In the genomic region with DNA sequence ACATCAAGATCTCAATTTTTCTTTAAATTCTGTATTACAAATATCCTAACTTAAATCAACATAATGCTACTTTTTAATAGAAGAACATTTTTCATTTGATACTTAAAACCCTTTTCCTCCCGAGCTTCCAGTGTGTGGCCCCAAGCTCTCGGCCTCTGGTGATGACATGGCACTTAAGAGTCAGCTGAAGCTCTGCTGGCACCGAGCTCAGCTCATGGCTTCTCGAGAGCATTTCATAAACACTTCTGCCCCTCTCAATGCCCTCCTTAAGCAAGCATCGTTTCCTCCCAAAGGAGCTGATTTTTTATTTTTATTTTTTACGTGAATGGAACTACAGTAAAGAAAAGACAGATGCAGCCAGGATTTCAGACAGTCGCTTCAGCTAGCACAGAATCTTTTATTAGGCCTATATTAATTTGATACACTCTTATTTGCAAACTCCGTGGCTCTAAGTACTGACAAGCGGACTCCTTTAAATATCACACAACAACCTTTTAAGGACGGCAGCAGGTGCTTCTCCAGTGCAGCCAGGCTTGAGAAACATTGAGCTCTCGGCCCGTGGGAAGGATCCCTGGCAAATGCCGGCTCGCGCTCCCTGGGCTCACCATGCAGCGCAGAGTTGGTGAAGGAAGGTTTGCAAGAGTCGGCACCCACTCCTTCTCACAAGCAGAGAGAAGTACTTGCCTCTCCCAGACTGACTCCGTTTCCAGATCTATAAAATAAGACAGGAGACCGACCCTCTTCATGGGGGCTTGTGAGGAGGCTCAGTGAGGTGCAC, we compare ENCODE assay signal across 22 mouse cellular contexts.
DNase-seq lines count a peak whose midpoint lies in the region; ATAC-seq lines count a peak whose summit lies in the region.
"Had no signal": no experiment of that assay in that cellular context is flagged by ENCODE, and none has a peak within 500 bp of the region (broad histone marks: within the 10 kb centered on the region; RNA-seq: fewer than 3 reads in every experiment).

No protein-coding gene starts in this region.

- 80% methylated on average over 19 of the region's 19 CpGs for WGBS in embryonic facial prominence, embryonic 14.5 days
- 88% methylated on average over 19 of the region's 19 CpGs for WGBS in embryonic facial prominence, embryonic 10.5 days
- 55% methylated on average over 19 of the region's 19 CpGs for WGBS in heart, embryonic 12.5 days
- WGBS in liver, embryonic 11.5 days, result 84% methylated on average over 19 of the region's 19 CpGs

- no peak overlapping the region for H3K9ac ChIP-seq in embryonic facial prominence, embryonic 14.5 days (ENCODE audit: low read depth, low read length)
- no peak overlapping the region for H3K9ac ChIP-seq in heart, embryonic 12.5 days
- H3K9ac ChIP-seq in liver, embryonic 11.5 days (ENCODE audit: low read depth, low read length), result no peak overlapping the region
- H3K9ac ChIP-seq: forebrain, embryonic 12.5 days; hindbrain, embryonic 15.5 days; intestine, embryonic 15.5 days; limb, embryonic 13.5 days; liver, embryonic 14.5 days had no signal

- intact Hi-C loops in left cerebral cortex, postnatal 36 days (cut with DNase I), result no loop called here

- peak; percentile 23 for DNase-seq in embryonic facial prominence, embryonic 14.5 days (ENCODE audit: low spot score)
- DNase-seq in embryonic facial prominence, embryonic 10.5 days (ENCODE audit: low spot score), result no peak
- DNase-seq in heart, adult 18-20 months, result no peak
- DNase-seq in left cerebral cortex, postnatal 36 days (ENCODE audit: low spot score in 2 of 2), result peak; percentile 14 to 33
- DNase-seq in left cerebral cortex, adult 11 months (ENCODE audit: low spot score), result no peak
- peak; percentile 48 for DNase-seq in lung, postnatal 36 days
- no peak for DNase-seq in liver, embryonic 11.5 days (ENCODE audit: low spot score)
- DNase-seq: adrenal gland, adult 2 months; heart, postnatal 36 days; kidney, postnatal 36 days; layer of hippocampus, adult 9-11 months; retina, postnatal 1 day; spleen, adult 18-20 months; thymus, postnatal 36 days had no signal

- H3K27me3 ChIP-seq in embryonic facial prominence, embryonic 14.5 days (replicated peaks; ENCODE audit: control insufficient read depth, insufficient read depth, low read length), result no peaks in the 10 kb centered on the region
- H3K27me3 ChIP-seq in embryonic facial prominence, embryonic 10.5 days (replicated peaks; ENCODE audit: low read depth, poor library complexity, severe bottlenecking), result no peaks in the 10 kb centered on the region
- H3K27me3 ChIP-seq in heart, embryonic 12.5 days (replicated peaks), result peaks cover 6% of the 10 kb centered on the region; the same call in 1 of the 2 replicates
- H3K27me3 ChIP-seq in liver, embryonic 11.5 days (replicated peaks; ENCODE audit: control insufficient read depth, insufficient read depth, low read length), result no peaks in the 10 kb centered on the region
- H3K27me3 ChIP-seq: forebrain, embryonic 12.5 days; hindbrain, embryonic 15.5 days; intestine, embryonic 15.5 days had no signal

- no peak overlapping the region for H3K27ac ChIP-seq in embryonic facial prominence, embryonic 14.5 days (replicated peaks; ENCODE audit: low read depth, low read length)
- H3K27ac ChIP-seq in embryonic facial prominence, embryonic 10.5 days (replicated peaks), result no peak overlapping the region
- H3K27ac ChIP-seq in heart, embryonic 12.5 days (ENCODE audit: poor library complexity, severe bottlenecking), result no peak overlapping the region
- no peak overlapping the region for H3K27ac ChIP-seq in liver, embryonic 11.5 days (ENCODE audit: low read depth, low read length)
- H3K27ac ChIP-seq: forebrain, embryonic 12.5 days; hindbrain, embryonic 15.5 days; intestine, embryonic 15.5 days; limb, embryonic 13.5 days; liver, embryonic 14.5 days; macrophage; midbrain, embryonic 10.5 days had no signal

- ATAC-seq in embryonic facial prominence, embryonic 14.5 days (ENCODE audit: low read depth), result no peak
- no peak for ATAC-seq in heart, embryonic 12.5 days (ENCODE audit: insufficient number of reproducible peaks, low FRiP score)
- no peak for ATAC-seq in liver, embryonic 11.5 days (replicated peaks; ENCODE audit: low FRiP score)
- ATAC-seq: intestine, embryonic 15.5 days had no signal

- H3K4me3 ChIP-seq in embryonic facial prominence, embryonic 14.5 days (ENCODE audit: low read depth, low read length), result no peak overlapping the region
- no peak overlapping the region for H3K4me3 ChIP-seq in embryonic facial prominence, embryonic 10.5 days
- H3K4me3 ChIP-seq in heart, embryonic 12.5 days, result no peak overlapping the region
- H3K4me3 ChIP-seq in liver, embryonic 11.5 days (ENCODE audit: low read depth, low read length), result no peak overlapping the region
- H3K4me3 ChIP-seq: forebrain, embryonic 12.5 days; hindbrain, embryonic 15.5 days; intestine, embryonic 15.5 days; limb, embryonic 13.5 days; midbrain, embryonic 10.5 days had no signal

- H3K9me3 ChIP-seq in embryonic facial prominence, embryonic 14.5 days (ENCODE audit: control insufficient read depth, low read length), result peaks cover under 1% of the 10 kb centered on the region; the same call in 1 of the 2 replicates
- peaks cover 2% of the 10 kb centered on the region; the same call in 1 of the 2 replicates for H3K9me3 ChIP-seq in embryonic facial prominence, embryonic 10.5 days
- H3K9me3 ChIP-seq in heart, embryonic 12.5 days (replicated peaks), result peaks cover 2% of the 10 kb centered on the region; the same call in 1 of the 2 replicates
- H3K9me3 ChIP-seq in liver, embryonic 11.5 days (ENCODE audit: control insufficient read depth, low read length), result no peaks in the 10 kb centered on the region
- H3K9me3 ChIP-seq: hindbrain, embryonic 15.5 days; intestine, embryonic 15.5 days had no signal

- peaks cover under 1% of the 10 kb centered on the region; the same call in 1 of the 2 replicates for H3K36me3 ChIP-seq in embryonic facial prominence, embryonic 14.5 days (ENCODE audit: control insufficient read depth, insufficient read depth, low read length)
- peaks cover 2% of the 10 kb centered on the region for H3K36me3 ChIP-seq in embryonic facial prominence, embryonic 10.5 days (replicated peaks)
- H3K36me3 ChIP-seq in heart, embryonic 12.5 days, result peaks cover 3% of the 10 kb centered on the region
- H3K36me3 ChIP-seq in liver, embryonic 11.5 days (ENCODE audit: control insufficient read depth, insufficient read depth, low read length), result no peaks in the 10 kb centered on the region
- H3K36me3 ChIP-seq: forebrain, embryonic 12.5 days; hindbrain, embryonic 15.5 days; intestine, embryonic 15.5 days had no signal

- no peaks in the 10 kb centered on the region for H3K4me1 ChIP-seq in embryonic facial prominence, embryonic 14.5 days (ENCODE audit: control insufficient read depth, insufficient read depth, low read length)
- H3K4me1 ChIP-seq in embryonic facial prominence, embryonic 10.5 days, result no peaks in the 10 kb centered on the region
- H3K4me1 ChIP-seq in heart, embryonic 12.5 days (replicated peaks), result peaks cover 6% of the 10 kb centered on the region; the same call in 1 of the 2 replicates
- H3K4me1 ChIP-seq in liver, embryonic 11.5 days (replicated peaks; ENCODE audit: control insufficient read depth, insufficient read depth, low read length), result no peaks in the 10 kb centered on the region
- H3K4me1 ChIP-seq: forebrain, embryonic 12.5 days; hindbrain, embryonic 15.5 days; intestine, embryonic 15.5 days; midbrain, embryonic 10.5 days had no signal

- H3K4me2 ChIP-seq in embryonic facial prominence, embryonic 14.5 days (ENCODE audit: low read depth, low read length), result no peak overlapping the region
- peak overlapping the region; percentile 37 for H3K4me2 ChIP-seq in heart, embryonic 12.5 days
- no peak overlapping the region for H3K4me2 ChIP-seq in liver, embryonic 11.5 days
- H3K4me2 ChIP-seq: forebrain, embryonic 12.5 days; hindbrain, embryonic 15.5 days; intestine, embryonic 15.5 days; limb, embryonic 13.5 days had no signal

Comparison
In these comparisons a context has a peak if more than half of its experiments do, and no peak if none do; other contexts are left out.
1. DNase-seq: peak in embryonic facial prominence, embryonic 14.5 days (single experiment), left cerebral cortex, postnatal 36 days (2 of 2) and lung, postnatal 36 days (single experiment); none in embryonic facial prominence, embryonic 10.5 days (single experiment), heart, adult 18-20 months (0 of 2), left cerebral cortex, adult 11 months (single experiment) and liver, embryonic 11.5 days (single experiment).